Mouse (Mus musculus): ENCODE measurements around the gene Slc30a1.

Gene Slc30a1

GRCm38 (mm10) chr1:191945756-191946155 lies 39.2 kb downstream of the Slc30a1 start:
- no peak for DNase-seq

- no peak for DNase-seq
These were observed 39.7 kb downstream of the Slc30a1 start for GRCm38 (mm10) chr1:191946261-191946660.

- DNase-seq: no peak
These were observed 40.3 kb downstream of the Slc30a1 start for GRCm38 (mm10) chr1:191946835-191947234.

- DNase-seq: no peak
These were observed 41.2 kb downstream of the Slc30a1 start for GRCm38 (mm10) chr1:191947796-191948195.

- no peak for DNase-seq
These were observed 42.0 kb downstream of the Slc30a1 start for GRCm38 (mm10) chr1:191948600-191948999.

GRCm38 (mm10) chr1:191950611-191951010 lies 44.0 kb downstream of the Slc30a1 start:
- DNase-seq: no peak

- no peak for DNase-seq
These were observed 46.3 kb downstream of the Slc30a1 start for GRCm38 (mm10) chr1:191952733-191953335.

GRCm38 (mm10) chr1:191955101-191955500 lies 48.5 kb downstream of the Slc30a1 start:
- DNase-seq: peak; percentile 51

GRCm38 (mm10) chr1:191956261-191956660 lies 49.7 kb downstream of the Slc30a1 start:
- peak; percentile 39 for DNase-seq

- DNase-seq: peak; percentile 75
These were observed 50.3 kb downstream of the Slc30a1 start for GRCm38 (mm10) chr1:191956871-191957270.

GRCm38 (mm10) chr1:191957321-191957720 lies 50.8 kb downstream of the Slc30a1 start:
- DNase-seq: peak; percentile 41

GRCm38 (mm10) chr1:191960946-191961345 lies 54.4 kb downstream of the Slc30a1 start:
- no peak for DNase-seq
